14 mouse cellular contexts compared by ENCODE assay signal in genomic region chr5:72258409-72259297, GRCm38 (mm10).
A peak's percentile ranks its signal among the peaks of the same experiment; 100 is the strongest.
DNase-seq lines count a peak whose midpoint lies in the region; ATAC-seq and TF ChIP-seq lines count a peak whose summit lies in the region.
"Had no signal": no experiment of that assay in that cellular context is flagged by ENCODE, and none has a peak within 500 bp of the region (broad histone marks: within the 10 kb centered on the region; RNA-seq: fewer than 3 reads in every experiment).

No protein-coding gene starts in this region.

- no peaks in the 10 kb centered on the region for H3K27me3 ChIP-seq in forebrain, embryonic 16.5 days (replicated peaks; ENCODE audit: control insufficient read depth, insufficient read depth, low read length)
- H3K27me3 ChIP-seq in forebrain, embryonic 15.5 days: no peaks in the 10 kb centered on the region
- H3K27me3 ChIP-seq in heart, postnatal 0 days (ENCODE audit: control insufficient read depth, insufficient read depth, low read length): no peaks in the 10 kb centered on the region
- no peaks in the 10 kb centered on the region for H3K27me3 ChIP-seq in midbrain, postnatal 0 days (ENCODE audit: insufficient read depth, low read length)
- H3K27me3 ChIP-seq: liver, embryonic 15.5 days had no signal

- TF ChIP-seq CTCF in heart, postnatal 0 days (IDR thresholded peaks at IDR 0.05; ENCODE audit: low read depth): no peak
- TF ChIP-seq CTCF in brain, embryonic 14.5 days (IDR thresholded peaks at IDR 0.05; ENCODE audit: borderline replicate concordance, extremely low read depth, insufficient read depth, insufficient read length): no peak
- no peak for TF ChIP-seq CTCF in midbrain, postnatal 0 days (IDR thresholded peaks at IDR 0.05)

- H3K9me3 ChIP-seq in forebrain, embryonic 16.5 days (ENCODE audit: control insufficient read depth, low read length): no peaks in the 10 kb centered on the region
- no peaks in the 10 kb centered on the region for H3K9me3 ChIP-seq in forebrain, embryonic 15.5 days
- no peaks in the 10 kb centered on the region for H3K9me3 ChIP-seq in heart, postnatal 0 days (replicated peaks; ENCODE audit: control insufficient read depth, low read length)
- no peaks in the 10 kb centered on the region for H3K9me3 ChIP-seq in midbrain, postnatal 0 days (ENCODE audit: low read length)
- H3K9me3 ChIP-seq: liver, embryonic 15.5 days had no signal

- intact Hi-C loops in heart, postnatal 14 days (cut with DNase I): no loop called here

- H3K36me3 ChIP-seq in forebrain, embryonic 16.5 days (ENCODE audit: control insufficient read depth, insufficient read depth): no peaks in the 10 kb centered on the region
- no peaks in the 10 kb centered on the region for H3K36me3 ChIP-seq in forebrain, embryonic 15.5 days
- H3K36me3 ChIP-seq in heart, postnatal 0 days (replicated peaks; ENCODE audit: control insufficient read depth, insufficient read depth, low read length): peaks cover 11% of the 10 kb centered on the region; the same call in 1 of the 2 replicates
- no peaks in the 10 kb centered on the region for H3K36me3 ChIP-seq in midbrain, postnatal 0 days (ENCODE audit: insufficient read depth, low read length)

- H3K4me1 ChIP-seq in forebrain, embryonic 16.5 days (replicated peaks; ENCODE audit: control insufficient read depth, insufficient read depth, low read length): no peaks in the 10 kb centered on the region
- H3K4me1 ChIP-seq in forebrain, embryonic 15.5 days: no peaks in the 10 kb centered on the region
- peaks cover 14% of the 10 kb centered on the region; the same call in 1 of the 2 replicates for H3K4me1 ChIP-seq in heart, postnatal 0 days (ENCODE audit: control insufficient read depth, insufficient read depth)
- no peaks in the 10 kb centered on the region for H3K4me1 ChIP-seq in midbrain, postnatal 0 days (ENCODE audit: insufficient read depth, low read length)

- no peak overlapping the region for H3K4me2 ChIP-seq in forebrain, embryonic 16.5 days (ENCODE audit: low read length)
- no peak overlapping the region for H3K4me2 ChIP-seq in forebrain, embryonic 15.5 days (replicated peaks)
- H3K4me2 ChIP-seq in heart, postnatal 0 days (ENCODE audit: low read depth, low read length): peak overlapping the region; percentile 40
- H3K4me2 ChIP-seq in midbrain, postnatal 0 days (ENCODE audit: low read depth, low read length, poor library complexity, severe bottlenecking): no peak overlapping the region
- H3K4me2 ChIP-seq: liver, embryonic 15.5 days had no signal

- no peak overlapping the region for H3K4me3 ChIP-seq in forebrain, embryonic 16.5 days (replicated peaks; ENCODE audit: low read length)
- H3K4me3 ChIP-seq in forebrain, embryonic 15.5 days: no peak overlapping the region
- H3K4me3 ChIP-seq in heart, postnatal 0 days (ENCODE audit: low read depth, low read length): no peak overlapping the region
- no peak overlapping the region for H3K4me3 ChIP-seq in midbrain, postnatal 0 days (ENCODE audit: low read depth, low read length)
- H3K4me3 ChIP-seq: erythroblast, embryonic 14.5 days; gastrocnemius, adult 2 months; liver, embryonic 15.5 days had no signal

- H3K9ac ChIP-seq in forebrain, embryonic 16.5 days (replicated peaks; ENCODE audit: low read depth, low read length): no peak overlapping the region
- no peak overlapping the region for H3K9ac ChIP-seq in forebrain, embryonic 15.5 days (replicated peaks)
- H3K9ac ChIP-seq in heart, postnatal 0 days (replicated peaks; ENCODE audit: low read depth, low read length): no peak overlapping the region
- H3K9ac ChIP-seq in midbrain, postnatal 0 days (replicated peaks; ENCODE audit: low read length, poor library complexity, severe bottlenecking): no peak overlapping the region
- H3K9ac ChIP-seq: liver, embryonic 15.5 days had no signal

- TF ChIP-seq POLR2A in brain, embryonic 14.5 days (IDR thresholded peaks at IDR 0.05; ENCODE audit: borderline replicate concordance, extremely low read depth, insufficient read depth, insufficient read length, poor library complexity, severe bottlenecking): no peak

- no peak for DNase-seq in heart, postnatal 0 days (ENCODE audit: low spot score)
- no peak for DNase-seq in heart, postnatal 14 days
- peak; percentile 46 for DNase-seq in brain, embryonic 14.5 days (ENCODE audit: low read depth)
- no peak for DNase-seq in midbrain, postnatal 0 days (ENCODE audit: low spot score)
- no peak for DNase-seq in kidney, postnatal 10 days
- no peak for DNase-seq in spleen, postnatal 4 days (ENCODE audit: low spot score in 2 of 2)
- DNase-seq: cerebellum, adult 11-12 months; gastrocnemius, adult 2 months; right cerebral cortex, postnatal 4 days had no signal

- 82% methylated on average over 17 of the region's 17 CpGs for WGBS in forebrain, embryonic 16.5 days
- 78% methylated on average over 17 of the region's 17 CpGs for WGBS in forebrain, embryonic 15.5 days
- 46% methylated on average over 17 of the region's 17 CpGs for WGBS in heart, postnatal 0 days
- WGBS in midbrain, postnatal 0 days: 61% methylated on average over 17 of the region's 17 CpGs

- H3K27ac ChIP-seq in forebrain, embryonic 16.5 days (ENCODE audit: low read length): no peak overlapping the region
- H3K27ac ChIP-seq in forebrain, embryonic 15.5 days (replicated peaks): no peak overlapping the region
- no peak overlapping the region for H3K27ac ChIP-seq in heart, postnatal 0 days (ENCODE audit: low read depth)
- no peak overlapping the region for H3K27ac ChIP-seq in midbrain, postnatal 0 days (ENCODE audit: low read depth, low read length)
- H3K27ac ChIP-seq: liver, embryonic 15.5 days had no signal

- peak; percentile 28; the same call in 1 of the 2 replicates for ATAC-seq in forebrain, embryonic 16.5 days
- ATAC-seq in forebrain, embryonic 15.5 days (replicated peaks): no peak
- ATAC-seq in heart, postnatal 0 days (ENCODE audit: insufficient read depth, low read depth): 0 out of 2 replicates have a peak, but pooled peaks have one; percentile 6
- ATAC-seq in midbrain, postnatal 0 days (ENCODE audit: low FRiP score): peak; percentile 70; the same call in 1 of the 2 replicates
- ATAC-seq: hindbrain, embryonic 16.5 days had no signal

- TF ChIP-seq EP300 in heart, postnatal 0 days (IDR thresholded peaks at IDR 0.05; ENCODE audit: low read depth): no peak
